Mouse (Mus musculus): ENCODE results near the gene Arhgef3. TPM values are rescaled to one million over a fixed set of nuclear protein-coding genes. Genes with fewer than 3 reads are reported as not detected.

Arhgef3 gene
- polyA plus RNA-seq, 1 experiment from 2014 or later: 1.6 TPM

DNA sequence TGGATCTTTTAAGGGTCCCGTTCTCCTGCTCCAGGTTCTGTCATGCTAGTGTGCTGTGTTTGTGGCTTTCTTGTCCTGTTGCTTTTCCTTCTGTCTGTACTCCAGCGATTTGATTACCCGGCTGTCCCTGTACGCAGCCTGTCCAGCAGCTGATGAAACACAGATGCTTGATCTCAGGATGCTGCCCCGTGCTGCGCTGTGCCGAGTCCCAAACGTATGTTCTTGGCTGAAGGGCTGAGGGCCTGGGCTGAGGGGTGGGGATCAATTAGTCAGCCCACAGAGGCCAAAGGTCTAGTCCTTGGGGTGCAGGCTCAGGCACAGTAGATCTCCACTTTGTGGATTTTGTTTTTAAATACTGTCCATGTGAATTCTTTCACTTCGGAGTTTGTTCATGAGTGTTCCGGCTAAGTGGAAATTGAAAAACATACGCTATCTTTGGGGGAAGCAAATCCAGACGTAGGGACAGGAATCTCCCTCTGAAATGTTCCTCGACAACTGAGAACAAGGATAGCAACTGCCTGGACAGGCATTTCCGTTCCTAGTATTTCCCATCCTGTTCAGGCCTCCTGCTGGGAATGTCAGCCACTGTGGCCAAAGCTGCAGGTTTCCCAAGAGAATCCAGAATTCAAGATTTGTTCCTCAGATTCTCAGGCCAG lies 56.6 kb downstream of the Arhgef3 start:
- WGBS: 71% methylated on average over 14 of the region's 14 CpGs
- H3K4me3 ChIP-seq: no peak overlapping the region
- H3K27ac ChIP-seq (replicated peaks): no peak overlapping the region

GRCm38 (mm10) chr14:27173178-27173803 lies 58.6 kb downstream of the Arhgef3 start:
- WGBS: 92% methylated on average over 10 of the region's 10 CpGs
- Histone ChIP-seq H3K4me1 (no peaks in the 10 kb centered on the region), H3K36me3 (no peaks in the 10 kb centered on the region), H3K27ac (replicated peaks) (no peak overlapping the region), H3K4me3 (no peak overlapping the region), H3K9me3 (replicated peaks) (no peaks in the 10 kb centered on the region), H3K27me3 (ENCODE audit: low read depth, poor library complexity, severe bottlenecking) (no peaks in the 10 kb centered on the region)
- no peak for DNase-seq (ENCODE audit: low spot score)

More for the DNA sequence above, 56.6 kb downstream of the Arhgef3 start:
- Histone ChIP-seq H3K36me3 (no peaks in the 10 kb centered on the region), H3K9me3 (replicated peaks) (no peaks in the 10 kb centered on the region), H3K27me3 (ENCODE audit: low read depth, poor library complexity, severe bottlenecking) (no peaks in the 10 kb centered on the region), H3K4me1 (peaks cover 5% of the 10 kb centered on the region; the same call in 1 of the 2 replicates)
- DNase-seq (ENCODE audit: low spot score): no peak

- Histone ChIP-seq H3K9me3 (replicated peaks) (no peaks in the 10 kb centered on the region), H3K4me3 (no peak overlapping the region), H3K4me1 (no peaks in the 10 kb centered on the region), H3K27me3 (ENCODE audit: low read depth, poor library complexity, severe bottlenecking) (no peaks in the 10 kb centered on the region), H3K27ac (replicated peaks) (no peak overlapping the region), H3K36me3 (no peaks in the 10 kb centered on the region)
- 83% methylated on average over 6 of the region's 6 CpGs for WGBS
- DNase-seq (ENCODE audit: low spot score): no peak
Measured at GRCm38 (mm10) chr14:27174188-27174786, 59.6 kb downstream of the Arhgef3 start.

DNA sequence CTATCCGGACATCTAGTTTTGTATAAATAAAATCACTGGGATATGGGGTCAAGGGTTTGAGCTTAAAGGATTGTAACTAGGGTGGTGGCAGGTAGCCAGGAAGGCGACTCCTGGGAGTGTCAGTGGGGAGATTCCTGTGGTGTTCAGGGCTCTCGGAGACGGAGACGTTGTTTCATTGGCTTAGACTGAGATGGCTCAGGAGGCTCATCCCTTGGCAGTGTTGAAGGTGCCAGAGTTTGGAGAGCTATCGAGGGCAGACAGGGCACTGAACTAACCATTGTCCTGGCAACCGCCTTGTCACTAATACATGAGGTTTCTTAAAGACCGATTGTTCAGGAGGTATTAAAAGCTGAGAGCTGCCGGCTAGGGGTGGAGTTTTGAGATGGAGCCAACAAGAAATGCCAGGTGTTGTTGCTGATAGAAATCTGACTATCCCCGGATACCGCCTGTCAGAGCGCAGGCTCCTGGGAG lies 60.2 kb downstream of the Arhgef3 start:
- H3K9me3 ChIP-seq (replicated peaks): no peaks in the 10 kb centered on the region
- no peaks in the 10 kb centered on the region for H3K4me1 ChIP-seq
- no peak overlapping the region for H3K4me3 ChIP-seq
- DNase-seq (ENCODE audit: low spot score): no peak
- no peak overlapping the region for H3K27ac ChIP-seq (replicated peaks)
- 79% methylated on average over 12 of the region's 12 CpGs for WGBS
- no peaks in the 10 kb centered on the region for H3K27me3 ChIP-seq (ENCODE audit: low read depth, poor library complexity, severe bottlenecking)
- H3K36me3 ChIP-seq: no peaks in the 10 kb centered on the region

GRCm38 (mm10) chr14:27175343-27175742 lies 60.6 kb downstream of the Arhgef3 start:
- H3K36me3 ChIP-seq: no peaks in the 10 kb centered on the region
- H3K27ac ChIP-seq (replicated peaks): no peak overlapping the region
- H3K4me1 ChIP-seq: no peaks in the 10 kb centered on the region
- H3K27me3 ChIP-seq (ENCODE audit: low read depth, poor library complexity, severe bottlenecking): no peaks in the 10 kb centered on the region
- WGBS: 87% methylated on average over 11 of the region's 11 CpGs
- no peak overlapping the region for H3K4me3 ChIP-seq
- no peaks in the 10 kb centered on the region for H3K9me3 ChIP-seq (replicated peaks)
- DNase-seq (ENCODE audit: low spot score): no peak

GRCm38 (mm10) chr14:27177800-27178559 lies 63.3 kb downstream of the Arhgef3 start:
- Histone ChIP-seq H3K9me3 (replicated peaks) (no peaks in the 10 kb centered on the region), H3K4me1 (no peaks in the 10 kb centered on the region), H3K4me3 (no peak overlapping the region), H3K27me3 (ENCODE audit: low read depth, poor library complexity, severe bottlenecking) (no peaks in the 10 kb centered on the region), H3K27ac (replicated peaks) (no peak overlapping the region), H3K36me3 (no peaks in the 10 kb centered on the region)
- no peak for DNase-seq (ENCODE audit: low spot score)
- whole genome bisulfite sequencing: 91% methylated on average over 8 of the region's 8 CpGs

DNA sequence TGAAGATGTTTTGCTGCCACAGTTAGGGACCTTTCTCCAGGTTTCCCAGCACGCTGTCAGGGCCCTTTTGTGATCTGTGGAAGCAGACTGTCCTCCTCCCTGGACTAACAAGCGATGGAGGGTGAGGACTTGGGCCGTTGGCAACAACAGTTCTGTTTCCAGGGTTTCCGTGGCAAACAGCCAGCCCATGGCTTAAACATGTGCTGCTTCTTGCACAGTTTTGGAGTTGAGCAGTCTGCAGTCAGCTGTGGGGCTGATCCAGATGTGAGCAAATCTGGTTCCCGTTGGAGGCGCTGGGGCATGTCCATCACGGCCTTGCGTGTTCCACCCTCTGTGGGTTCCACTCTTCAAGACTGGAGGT lies 63.8 kb downstream of the Arhgef3 start:
- 91% methylated on average over 8 of the region's 8 CpGs for WGBS
- Histone ChIP-seq H3K9me3 (replicated peaks) (no peaks in the 10 kb centered on the region), H3K4me3 (no peak overlapping the region), H3K36me3 (no peaks in the 10 kb centered on the region), H3K4me1 (no peaks in the 10 kb centered on the region), H3K27ac (replicated peaks) (no peak overlapping the region), H3K27me3 (ENCODE audit: low read depth, poor library complexity, severe bottlenecking) (no peaks in the 10 kb centered on the region)
- DNase-seq (ENCODE audit: low spot score): no peak

- no peaks in the 10 kb centered on the region for H3K9me3 ChIP-seq (replicated peaks)
- no peaks in the 10 kb centered on the region for H3K36me3 ChIP-seq
- 88% methylated on average over 7 of the region's 7 CpGs for WGBS
- no peak for DNase-seq (ENCODE audit: low spot score)
- H3K4me1 ChIP-seq: no peaks in the 10 kb centered on the region
- H3K27ac ChIP-seq (replicated peaks): no peak overlapping the region
- H3K27me3 ChIP-seq (ENCODE audit: low read depth, poor library complexity, severe bottlenecking): no peaks in the 10 kb centered on the region
- no peak overlapping the region for H3K4me3 ChIP-seq
Measured at GRCm38 (mm10) chr14:27179771-27180170, 65.1 kb downstream of the Arhgef3 start.

DNA sequence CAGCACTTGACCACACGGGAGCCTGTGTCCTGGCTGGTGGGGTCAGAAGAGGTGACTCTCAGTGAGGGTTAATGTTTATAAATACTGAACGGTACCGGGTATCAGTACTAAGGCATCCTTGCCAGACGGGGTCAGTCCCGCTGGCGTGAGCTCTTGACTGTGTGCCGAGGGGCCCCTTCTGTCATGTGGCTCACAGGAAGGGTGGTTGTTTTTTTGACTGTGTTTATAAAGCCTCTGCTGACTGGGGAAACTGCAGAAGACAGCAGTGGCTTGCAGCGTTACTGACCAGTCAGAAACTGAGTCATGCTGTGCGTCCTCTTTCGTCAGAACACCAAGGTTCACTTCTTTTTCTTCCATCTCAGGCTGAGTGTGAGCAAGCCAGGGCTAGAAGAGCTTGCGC lies 67.4 kb downstream of the Arhgef3 start:
- Histone ChIP-seq H3K27ac (replicated peaks) (no peak overlapping the region), H3K4me1 (no peaks in the 10 kb centered on the region), H3K9me3 (replicated peaks) (no peaks in the 10 kb centered on the region), H3K36me3 (no peaks in the 10 kb centered on the region), H3K27me3 (ENCODE audit: low read depth, poor library complexity, severe bottlenecking) (no peaks in the 10 kb centered on the region), H3K4me3 (no peak overlapping the region)
- 71% methylated on average over 11 of the region's 11 CpGs for WGBS
- DNase-seq (ENCODE audit: low spot score): no peak

- Histone ChIP-seq H3K27ac (replicated peaks) (no peak overlapping the region), H3K4me1 (no peaks in the 10 kb centered on the region), H3K27me3 (ENCODE audit: low read depth, poor library complexity, severe bottlenecking) (no peaks in the 10 kb centered on the region), H3K4me3 (no peak overlapping the region), H3K9me3 (replicated peaks) (no peaks in the 10 kb centered on the region), H3K36me3 (no peaks in the 10 kb centered on the region)
- 76% methylated on average over 11 of the region's 11 CpGs for WGBS
- no peak for DNase-seq (ENCODE audit: low spot score)
Measured at GRCm38 (mm10) chr14:27182646-27183438, 68.1 kb downstream of the Arhgef3 start.

- DNase-seq (ENCODE audit: low spot score): peak; percentile 37
- Histone ChIP-seq H3K36me3 (no peaks in the 10 kb centered on the region), H3K9me3 (replicated peaks) (no peaks in the 10 kb centered on the region), H3K27ac (replicated peaks) (no peak overlapping the region), H3K4me3 (no peak overlapping the region), H3K27me3 (ENCODE audit: low read depth, poor library complexity, severe bottlenecking) (no peaks in the 10 kb centered on the region), H3K4me1 (no peaks in the 10 kb centered on the region)
- WGBS: 70% methylated on average over 16 of the region's 16 CpGs
Measured at GRCm38 (mm10) chr14:27183501-27184230, 69.0 kb downstream of the Arhgef3 start.

- no peak for DNase-seq (ENCODE audit: low spot score)
- WGBS: 78% methylated on average over 5 of the region's 5 CpGs
- Histone ChIP-seq H3K4me3 (no peak overlapping the region), H3K4me1 (no peaks in the 10 kb centered on the region), H3K27ac (replicated peaks) (no peak overlapping the region), H3K36me3 (no peaks in the 10 kb centered on the region), H3K9me3 (replicated peaks) (no peaks in the 10 kb centered on the region), H3K27me3 (ENCODE audit: low read depth, poor library complexity, severe bottlenecking) (no peaks in the 10 kb centered on the region)
Measured at GRCm38 (mm10) chr14:27185902-27186301, 71.2 kb downstream of the Arhgef3 start.

All from midbrain, embryonic 10.5 days (tissue).